8 mouse cellular contexts compared by ENCODE assay signal in the genomic region with DNA sequence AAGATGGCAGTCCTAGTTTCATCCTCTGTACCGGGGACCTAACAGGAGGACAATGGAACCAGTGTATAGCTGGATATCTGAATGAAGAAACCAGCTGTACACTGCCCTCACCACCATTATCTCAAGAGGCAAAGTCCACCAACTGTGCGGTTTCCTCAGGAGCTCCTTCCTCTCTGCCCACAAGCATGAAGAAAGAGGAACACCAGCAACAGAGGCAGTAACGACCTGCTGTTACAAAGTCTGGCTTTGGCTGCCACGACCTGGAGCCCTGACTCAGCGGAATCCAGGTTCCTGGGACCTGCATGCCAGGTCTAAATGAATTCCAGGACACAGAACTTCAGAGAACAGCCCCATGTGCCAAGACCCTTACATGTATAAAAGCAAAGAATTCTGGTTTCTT. TPM values are rescaled to one million over a fixed set of nuclear protein-coding genes. Genes with fewer than 3 reads are reported as not detected.
DNase-seq lines count a peak whose midpoint lies in the region; ATAC-seq and TF ChIP-seq lines count a peak whose summit lies in the region.

No protein-coding gene starts in this region.

- no peak for DNase-seq in heart, postnatal 25 days (ENCODE audit: low spot score)
- DNase-seq in kidney, adult 8-10 months = peak; percentile 81 to 85
- DNase-seq in lung, postnatal 25 days (ENCODE audit: low spot score) = peak; percentile 45
- DNase-seq in stomach, postnatal 0 days (ENCODE audit: low spot score) = peak; percentile 82
- DNase-seq in MN1 (ENCODE audit: low spot score) = no peak
- DNase-seq in left cerebral cortex, postnatal 4 days = no peak

- H3K27ac ChIP-seq in heart, embryonic 13.5 days (replicated peaks) = peak overlapping the region; percentile 58
- 0 out of 2 replicates have a peak overlapping the region, but pooled peaks have one; percentile 25 for H3K27ac ChIP-seq in embryonic fibroblast, embryonic 13.5 days (ENCODE audit: insufficient read depth, low read length)
- H3K27ac ChIP-seq in stomach, postnatal 0 days (replicated peaks) = peak overlapping the region; percentile 97

- H3K9me3 ChIP-seq in heart, embryonic 13.5 days = no peaks in the 10 kb centered on the region
- H3K9me3 ChIP-seq in stomach, postnatal 0 days (ENCODE audit: control insufficient read depth, low read length) = no peaks in the 10 kb centered on the region

- WGBS in heart, embryonic 13.5 days = 23% methylated on average over 5 of the region's 5 CpGs
- 30% methylated on average over 5 of the region's 5 CpGs for WGBS in stomach, postnatal 0 days

- H3K27me3 ChIP-seq in heart, embryonic 13.5 days (replicated peaks) = no peaks in the 10 kb centered on the region
- no peaks in the 10 kb centered on the region for H3K27me3 ChIP-seq in stomach, postnatal 0 days (ENCODE audit: control insufficient read depth, insufficient read depth, low read length)

- ATAC-seq in heart, embryonic 13.5 days (ENCODE audit: extremely low read depth, insufficient number of reproducible peaks, low FRiP score, low TSS enrichment) = no peak
- peak; percentile 49 for ATAC-seq in stomach, postnatal 0 days (ENCODE audit: low FRiP score, low TSS enrichment)

- peak overlapping the region; percentile 96 for H3K9ac ChIP-seq in heart, embryonic 13.5 days
- peak overlapping the region; percentile 53; the same call in 1 of the 2 replicates for H3K9ac ChIP-seq in stomach, postnatal 0 days (ENCODE audit: low read length)

- peaks cover 67% of the 10 kb centered on the region for H3K4me1 ChIP-seq in heart, embryonic 13.5 days
- H3K4me1 ChIP-seq in embryonic fibroblast, embryonic 13.5 days (ENCODE audit: control insufficient read depth, insufficient read depth, low read length) = peaks cover 9% of the 10 kb centered on the region
- H3K4me1 ChIP-seq in stomach, postnatal 0 days (replicated peaks; ENCODE audit: control insufficient read depth, insufficient read depth) = peaks cover 7% of the 10 kb centered on the region; the same call in 1 of the 2 replicates

- intact Hi-C loops in heart, postnatal 25 days (cut with DNase I) = no loop called here
- intact Hi-C loops in left cerebral cortex, postnatal 4 days (cut with DNase I) = no loop called here

- no peak for TF ChIP-seq POLR2A in embryonic fibroblast, embryonic 13.5 days (IDR thresholded peaks at IDR 0.05; ENCODE audit: low read depth, low read length)

- no peak for TF ChIP-seq CTCF in embryonic fibroblast, embryonic 13.5 days (IDR thresholded peaks at IDR 0.05; ENCODE audit: borderline replicate concordance, insufficient read depth, low read length)
- TF ChIP-seq CTCF in stomach, postnatal 0 days (IDR thresholded peaks at IDR 0.05; ENCODE audit: low read depth) = no peak

- H3K4me2 ChIP-seq in heart, embryonic 13.5 days = peak overlapping the region; percentile 82
- H3K4me2 ChIP-seq in stomach, postnatal 0 days (replicated peaks; ENCODE audit: low read depth) = peak overlapping the region; percentile 72

- TF ChIP-seq EP300 in stomach, postnatal 0 days (optimal IDR thresholded peaks at IDR 0.05) = no peak

- H3K4me3 ChIP-seq in heart, embryonic 13.5 days = peak overlapping the region; percentile 78
- peak overlapping the region; percentile 88 for H3K4me3 ChIP-seq in embryonic fibroblast, embryonic 13.5 days (ENCODE audit: insufficient read depth, low read length)
- peak overlapping the region; percentile 95 for H3K4me3 ChIP-seq in stomach, postnatal 0 days (ENCODE audit: low read depth, low read length)

- peaks cover 14% of the 10 kb centered on the region for H3K36me3 ChIP-seq in heart, embryonic 13.5 days
- peaks cover 2% of the 10 kb centered on the region; the same call in 1 of the 2 replicates for H3K36me3 ChIP-seq in stomach, postnatal 0 days (ENCODE audit: control insufficient read depth, insufficient read depth, low read length)

RNA-seq across cellular contexts. Expression of gene Mlec, which starts 2.1 kb away (rescaled TPM):
- polyA plus RNA-seq in heart, embryonic 13.5 days (2015; fragmentation: Nextera tagmentation; extraction: Ambion mirVana) = 65.8 and 71.6 TPM in 2 replicates
- 10 to 100 TPM; 74.6 to 75.8 TPM for total RNA-seq in heart, postnatal 25 days (2021)
- 182 and 220 TPM in 2 replicates for polyA plus RNA-seq in embryonic fibroblast, embryonic 13.5 days (2011; ENCODE audit: insufficient read length, low read depth, missing spikeins)
- 30.4 and 34.0 TPM in 2 replicates for polyA plus RNA-seq in stomach, postnatal 0 days (2015; fragmentation: Nextera tagmentation; extraction: Ambion mirVana)
- total RNA-seq in left cerebral cortex, postnatal 4 days (2021) = 10 to 100 TPM; 59.5 to 79.4 TPM

RNA-seq across cellular contexts. Expression of gene Unc119b, which starts 21.1 kb away (rescaled TPM):
- polyA plus RNA-seq in heart, embryonic 13.5 days (2015; fragmentation: Nextera tagmentation; extraction: Ambion mirVana) = 17.3 and 18.5 TPM in 2 replicates
- total RNA-seq in heart, postnatal 25 days (2021) = 10 to 100 TPM; 18.9 to 21.9 TPM
- 18.6 and 19.8 TPM in 2 replicates for polyA plus RNA-seq in embryonic fibroblast, embryonic 13.5 days (2011; ENCODE audit: insufficient read length, low read depth, missing spikeins)
- 12.7 and 12.9 TPM in 2 replicates for polyA plus RNA-seq in stomach, postnatal 0 days (2015; fragmentation: Nextera tagmentation; extraction: Ambion mirVana)
- 10 to 100 TPM; 22.4 to 25.6 TPM for total RNA-seq in left cerebral cortex, postnatal 4 days (2021)

RNA-seq across cellular contexts. Expression of gene Acads, which starts 36.7 kb away (rescaled TPM):
- polyA plus RNA-seq in heart, embryonic 13.5 days (2015; fragmentation: Nextera tagmentation; extraction: Ambion mirVana) = 103 and 112 TPM in 2 replicates
- total RNA-seq in heart, postnatal 25 days (2021) = 100 to 1,000 TPM; 189 to 199 TPM
- 23.8 and 27.9 TPM in 2 replicates for polyA plus RNA-seq in embryonic fibroblast, embryonic 13.5 days (2011; ENCODE audit: insufficient read length, low read depth, missing spikeins)
- 70.6 and 73.8 TPM in 2 replicates for polyA plus RNA-seq in stomach, postnatal 0 days (2015; fragmentation: Nextera tagmentation; extraction: Ambion mirVana)
- total RNA-seq in left cerebral cortex, postnatal 4 days (2021) = 1 to 10 TPM; 9.1 to 9.4 TPM

RNA-seq across cellular contexts. Expression of gene Cabp1, which starts 38.4 kb away (rescaled TPM):
- polyA plus RNA-seq in heart, embryonic 13.5 days (2015; fragmentation: Nextera tagmentation; extraction: Ambion mirVana) = 0.53 and 0.60 TPM in 2 replicates
- 1 to 10 TPM; 2.7 to 3.0 TPM for total RNA-seq in heart, postnatal 25 days (2021)
- polyA plus RNA-seq in embryonic fibroblast, embryonic 13.5 days (2011; ENCODE audit: insufficient read length, low read depth, missing spikeins) = 2.2 and 3.3 TPM in 2 replicates
- polyA plus RNA-seq in stomach, postnatal 0 days (2015; fragmentation: Nextera tagmentation; extraction: Ambion mirVana) = 0.44 and 0.67 TPM in 2 replicates
- 10 to 100 TPM; 67.0 to 67.2 TPM for total RNA-seq in left cerebral cortex, postnatal 4 days (2021)

RNA-seq across cellular contexts. Expression of gene Gm10401, which starts 57.7 kb away (rescaled TPM):
- polyA plus RNA-seq in heart, embryonic 13.5 days (2015; fragmentation: Nextera tagmentation; extraction: Ambion mirVana) = 16.7 and 18.7 TPM in 2 replicates
- total RNA-seq in heart, postnatal 25 days (2021) = not detected
- polyA plus RNA-seq in embryonic fibroblast, embryonic 13.5 days (2011; ENCODE audit: insufficient read length, low read depth, missing spikeins) = not detected in 2 replicates
- 17.9 and 22.2 TPM in 2 replicates for polyA plus RNA-seq in stomach, postnatal 0 days (2015; fragmentation: Nextera tagmentation; extraction: Ambion mirVana)
- total RNA-seq in left cerebral cortex, postnatal 4 days (2021) = not detected

Comparison
In these comparisons a context has a peak if more than half of its experiments do, and no peak if none do; other contexts are left out.
1. H3K27ac ChIP-seq: peak in every context shown above with its lines; median percentile 97 in stomach, postnatal 0 days; 58 in heart, embryonic 13.5 days; 25 in embryonic fibroblast, embryonic 13.5 days.
2. DNase-seq: peak in kidney, adult 8-10 months (2 of 2), lung, postnatal 25 days (single experiment) and stomach, postnatal 0 days (single experiment); none in heart, postnatal 25 days (single experiment), MN1 (single experiment) and left cerebral cortex, postnatal 4 days (single experiment).
3. Peak in every context shown above with its lines, with median percentiles within 50 percentile points of each other: H3K4me3 ChIP-seq.